Mouse (Mus musculus) thymus, adult 2 months (tissue): ENCODE data around the gene Tmem33.
A peak's percentile ranks its signal among the peaks of the same experiment; 100 is the strongest.

Experiments used
- CTCF ChIP-seq: fragments of 200-500 bp; IDR thresholded peaks from 2 replicates; pipeline ENCODE4 v1.5.1; 2012; ENCODE audit warnings: mild to moderate bottlenecking, control low read depth, low read length, moderate library complexity, borderline replicate concordance; ENCODE audit not compliant: control insufficient read depth, poor library complexity, insufficient read depth; ENCODE audit errors: extremely low read depth
- POLR2A ChIP-seq: fragments of 200-500 bp; IDR thresholded peaks from 2 replicates; pipeline ENCODE4 v1.6.1; 2012; ENCODE audit warnings: mild to moderate bottlenecking, low read length, control low read depth, moderate library complexity; ENCODE audit not compliant: control insufficient read depth, poor library complexity, insufficient read depth; ENCODE audit errors: extremely low read depth

DNA sequence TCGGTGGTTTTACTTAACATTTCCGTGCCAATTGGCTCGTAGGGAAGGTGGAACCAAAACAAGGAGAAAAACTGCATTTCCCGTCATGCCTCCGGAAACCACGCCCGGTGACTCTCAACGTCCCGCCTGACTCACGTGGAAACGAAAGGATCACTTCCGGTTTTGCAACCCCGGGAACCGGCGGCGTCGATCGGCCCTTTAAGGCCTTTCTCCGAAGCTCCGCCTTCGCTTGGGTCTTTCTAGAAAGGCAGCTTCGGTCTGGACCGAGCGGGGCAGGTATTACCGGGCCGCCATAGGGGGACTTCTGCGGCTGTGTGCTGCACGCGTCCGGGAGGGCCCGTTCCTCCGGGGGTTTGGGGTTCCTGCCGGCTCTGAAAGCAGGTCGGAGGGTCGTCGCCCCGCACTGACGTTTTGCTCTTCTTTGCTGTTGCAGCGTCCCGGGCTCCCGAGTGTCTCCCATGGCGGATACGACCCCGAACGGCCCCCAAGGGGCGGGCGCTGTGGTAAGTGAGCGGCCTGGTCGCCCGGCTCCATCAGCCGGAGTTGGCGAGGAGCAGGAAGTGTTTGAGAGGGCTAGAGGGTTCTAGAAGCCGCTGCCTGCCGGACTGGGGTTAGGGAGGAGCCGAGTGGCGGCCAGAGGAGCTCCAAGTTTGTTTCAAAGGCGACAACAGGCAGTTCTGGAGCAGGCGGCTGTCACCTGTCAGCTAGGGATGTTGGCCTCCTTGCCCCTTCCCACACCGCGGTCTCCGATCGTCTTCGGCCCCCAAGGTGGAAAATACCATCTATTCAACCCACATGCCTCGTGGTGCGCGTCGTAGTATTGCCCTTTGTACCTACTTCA lies at the start of gene Tmem33:
- peak; percentile 46; the same call in 1 of the 2 replicates for TF ChIP-seq POLR2A
- TF ChIP-seq CTCF = 0 out of 2 replicates have a peak, but pooled peaks have one; percentile 14
